Mouse (Mus musculus): ENCODE data around the gene Ncoa6.

GRCm38 (mm10) chr2:155386534-155386899, 87.2 kb downstream of the Ncoa6 start:
- TF ChIP-seq POLR2A (IDR thresholded peaks at IDR 0.05; ENCODE audit: control insufficient read depth, low read depth, low read length) = no peak
- no peak for TF ChIP-seq CTCF (IDR thresholded peaks at IDR 0.05; ENCODE audit: control insufficient read depth, insufficient read depth, insufficient replicate concordance, low read depth, low read length)
